Mouse (Mus musculus) NIH3T3 (cell line): ENCODE data around the gene Frmd4a.

ENCODE experiments used
- DNase-seq: peaks from one replicate; pipeline ENCODE4 v3.0.0-alpha.2; 2012; ENCODE audit warnings: low read depth

The Frmd4a gene

GRCm38 (mm10) chr2:4522769-4523487, 505.4 kb downstream of the Frmd4a start:
- DNase-seq, result no peak

GRCm38 (mm10) chr2:4527094-4527493, 509.6 kb downstream of the Frmd4a start:
- no peak for DNase-seq

- DNase-seq, result no peak
Observed at GRCm38 (mm10) chr2:4529254-4529729, 511.8 kb downstream of the Frmd4a start.

- DNase-seq, result no peak
Observed at GRCm38 (mm10) chr2:4531533-4532197, 514.1 kb downstream of the Frmd4a start.

GRCm38 (mm10) chr2:4532198-4532568, 514.7 kb downstream of the Frmd4a start:
- no peak for DNase-seq

GRCm38 (mm10) chr2:4532945-4533344, 515.4 kb downstream of the Frmd4a start:
- no peak for DNase-seq

- no peak for DNase-seq
Observed at GRCm38 (mm10) chr2:4535187-4535864, 517.8 kb downstream of the Frmd4a start.

- no peak for DNase-seq
Observed at GRCm38 (mm10) chr2:4541330-4541729, 523.8 kb downstream of the Frmd4a start.

GRCm38 (mm10) chr2:4541844-4542628, 524.5 kb downstream of the Frmd4a start:
- no peak for DNase-seq

- DNase-seq, result peak; percentile 84
Observed at GRCm38 (mm10) chr2:4542629-4543416, 525.3 kb downstream of the Frmd4a start.

- DNase-seq, result no peak
Observed at GRCm38 (mm10) chr2:4543417-4543775, 525.9 kb downstream of the Frmd4a start.

GRCm38 (mm10) chr2:4544360-4544759, 526.8 kb downstream of the Frmd4a start:
- no peak for DNase-seq

- no peak for DNase-seq
Observed at GRCm38 (mm10) chr2:4545261-4545660, 527.7 kb downstream of the Frmd4a start.

- no peak for DNase-seq
Observed at GRCm38 (mm10) chr2:4547003-4547662, 529.6 kb downstream of the Frmd4a start.

GRCm38 (mm10) chr2:4549271-4549670, 531.8 kb downstream of the Frmd4a start:
- DNase-seq, result no peak

GRCm38 (mm10) chr2:4550017-4550763, 532.7 kb downstream of the Frmd4a start:
- DNase-seq, result no peak

- no peak for DNase-seq
Observed at GRCm38 (mm10) chr2:4551438-4551837, 533.9 kb downstream of the Frmd4a start.

GRCm38 (mm10) chr2:4551866-4552265, 534.3 kb downstream of the Frmd4a start:
- no peak for DNase-seq

GRCm38 (mm10) chr2:4552486-4552885, 535.0 kb downstream of the Frmd4a start:
- DNase-seq, result no peak

- peak; percentile 39 for DNase-seq
Observed at GRCm38 (mm10) chr2:4555221-4555631, 537.7 kb downstream of the Frmd4a start.
